Mouse (Mus musculus): ENCODE results near the gene Srrm2.

- TF ChIP-seq EP300 (IDR thresholded peaks at IDR 0.05; ENCODE audit: low read depth) (no peak), CTCF (IDR thresholded peaks at IDR 0.05; ENCODE audit: low read depth) (no peak)
Observed at GRCm38 (mm10) chr17:23744076-23744475, 46.3 kb upstream of the Srrm2 start.

Data from liver, embryonic 14.5 days (tissue).